Mouse (Mus musculus) CH12F3 (cell line): ENCODE measurements around the gene Cdh15.

Experiments
- in situ Hi-C: fragments of 300-500 bp; cut with MboI; formaldehyde crosslinking; loops from 2 replicates; pipeline ENCODE4 v1.14.3; 2020; ENCODE audit warnings: low sequenced_read_pairs

The Cdh15 gene

GRCm38 (mm10) chr8:122836199-122836598 lies 11.6 kb upstream of the Cdh15 start:
- in situ Hi-C loops, result no loop called here

GRCm38 (mm10) chr8:122836696-122837095 lies 11.1 kb upstream of the Cdh15 start:
- in situ Hi-C loops, result no loop called here

- in situ Hi-C loops, result no loop called here
Measured at GRCm38 (mm10) chr8:122844161-122844560, 3.6 kb upstream of the Cdh15 start.

- in situ Hi-C loops, result no loop called here
Measured at GRCm38 (mm10) chr8:122845662-122846061, 2.1 kb upstream of the Cdh15 start.

GRCm38 (mm10) chr8:122849152-122849910 lies 1.6 kb downstream of the Cdh15 start:
- in situ Hi-C loops, result no loop called here

GRCm38 (mm10) chr8:122850641-122851240 lies 3.0 kb downstream of the Cdh15 start:
- in situ Hi-C loops, result no loop called here

- in situ Hi-C loops, result no loop called here
Measured at GRCm38 (mm10) chr8:122851692-122852545, 4.2 kb downstream of the Cdh15 start.

GRCm38 (mm10) chr8:122852546-122852905 lies 4.8 kb downstream of the Cdh15 start:
- in situ Hi-C loops, result no loop called here

GRCm38 (mm10) chr8:122853340-122853771 lies 5.6 kb downstream of the Cdh15 start:
- in situ Hi-C loops, result no loop called here

GRCm38 (mm10) chr8:122854388-122854787 lies 6.6 kb downstream of the Cdh15 start:
- in situ Hi-C loops, result no loop called here

- in situ Hi-C loops, result no loop called here
Measured at GRCm38 (mm10) chr8:122855123-122855522, 7.4 kb downstream of the Cdh15 start.

- in situ Hi-C loops, result no loop called here
Measured at GRCm38 (mm10) chr8:122856288-122856687, 8.5 kb downstream of the Cdh15 start.

GRCm38 (mm10) chr8:122859843-122860242 lies 12.1 kb downstream of the Cdh15 start:
- in situ Hi-C loops, result no loop called here

- in situ Hi-C loops, result no loop called here
Measured at GRCm38 (mm10) chr8:122864719-122865129, 17.0 kb downstream of the Cdh15 start.

GRCm38 (mm10) chr8:122865441-122865840 lies 17.7 kb downstream of the Cdh15 start:
- in situ Hi-C loops, result no loop called here

GRCm38 (mm10) chr8:122866231-122866630 lies 18.5 kb downstream of the Cdh15 start:
- in situ Hi-C loops, result no loop called here

GRCm38 (mm10) chr8:122867982-122868381 lies 20.2 kb downstream of the Cdh15 start:
- in situ Hi-C loops, result no loop called here

GRCm38 (mm10) chr8:122870377-122870863 lies 22.7 kb downstream of the Cdh15 start:
- in situ Hi-C loops, result no loop called here

GRCm38 (mm10) chr8:122871663-122872062 lies 23.9 kb downstream of the Cdh15 start:
- in situ Hi-C loops, result no loop called here

GRCm38 (mm10) chr8:122873171-122873570 lies 25.4 kb downstream of the Cdh15 start:
- in situ Hi-C loops, result no loop called here

GRCm38 (mm10) chr8:122875186-122875585 lies 27.4 kb downstream of the Cdh15 start:
- in situ Hi-C loops, result no loop called here
